In genomic region chr1:182088844-182089418, GRCm38 (mm10) we compare ENCODE assay signal across 8 mouse cellular contexts. TPM values are rescaled to one million over a fixed set of nuclear protein-coding genes. Genes with fewer than 3 reads are reported as not detected.
A peak's percentile ranks its signal among the peaks of the same experiment; 100 is the strongest.
DNase-seq lines count a peak whose midpoint lies in the region; ATAC-seq and TF ChIP-seq lines count a peak whose summit lies in the region.

No protein-coding gene starts in this region.

- no peak for DNase-seq in lung, postnatal 36 days
- DNase-seq in cerebellum, postnatal 10 days: peak; percentile 90 to 93
- peak; percentile 54 for DNase-seq in kidney, postnatal 0 days (ENCODE audit: low spot score)
- no peak for DNase-seq in thymus, adult 18-20 months
- no peak for DNase-seq in frontal cortex, postnatal 25 days (ENCODE audit: low spot score in 2 of 2)

- H3K9me3 ChIP-seq in lung, embryonic 16.5 days (ENCODE audit: control insufficient read depth, low read length): no peaks in the 10 kb centered on the region
- H3K9me3 ChIP-seq in heart, embryonic 13.5 days: no peaks in the 10 kb centered on the region
- no peaks in the 10 kb centered on the region for H3K9me3 ChIP-seq in kidney, postnatal 0 days (replicated peaks; ENCODE audit: low read length)
- no peaks in the 10 kb centered on the region for H3K9me3 ChIP-seq in stomach, embryonic 15.5 days

- TF ChIP-seq CTCF in kidney, postnatal 0 days (IDR thresholded peaks at IDR 0.05; ENCODE audit: low read depth): no peak

- no peaks in the 10 kb centered on the region; the same call in 1 of the 2 replicates for H3K27me3 ChIP-seq in lung, embryonic 16.5 days (ENCODE audit: control insufficient read depth, insufficient read depth, low read depth, low read length)
- no peaks in the 10 kb centered on the region for H3K27me3 ChIP-seq in heart, embryonic 13.5 days (replicated peaks)
- H3K27me3 ChIP-seq in kidney, postnatal 0 days (ENCODE audit: insufficient read depth, low read length): no peaks in the 10 kb centered on the region
- no peaks in the 10 kb centered on the region for H3K27me3 ChIP-seq in stomach, embryonic 15.5 days (replicated peaks)

- 52% methylated on average over 14 of the region's 14 CpGs for WGBS in lung, embryonic 16.5 days
- 21% methylated on average over 14 of the region's 14 CpGs for WGBS in heart, embryonic 13.5 days
- 31% methylated on average over 14 of the region's 14 CpGs for WGBS in kidney, postnatal 0 days
- 48% methylated on average over 14 of the region's 14 CpGs for WGBS in stomach, embryonic 15.5 days

- peak; percentile 21; the same call in 1 of the 2 replicates for ATAC-seq in lung, embryonic 16.5 days (ENCODE audit: low read depth)
- ATAC-seq in heart, embryonic 13.5 days (ENCODE audit: extremely low read depth, insufficient number of reproducible peaks, low FRiP score, low TSS enrichment): peak; percentile 45; the same call in 1 of the 2 replicates
- 0 out of 2 replicates have a peak, but pooled peaks have one; percentile 40 for ATAC-seq in kidney, postnatal 0 days (replicated peaks; ENCODE audit: low FRiP score, low read depth)
- ATAC-seq in stomach, embryonic 15.5 days (ENCODE audit: insufficient read depth, low FRiP score, low read depth): no peak

- H3K4me2 ChIP-seq in lung, embryonic 16.5 days (ENCODE audit: low read depth, low read length): no peak overlapping the region
- H3K4me2 ChIP-seq in heart, embryonic 13.5 days: peak overlapping the region; percentile 28
- H3K4me2 ChIP-seq in kidney, postnatal 0 days (ENCODE audit: low read length): no peak overlapping the region
- H3K4me2 ChIP-seq in stomach, embryonic 15.5 days: no peak overlapping the region

- peak overlapping the region; percentile 12 for H3K27ac ChIP-seq in lung, embryonic 16.5 days (ENCODE audit: low read length)
- H3K27ac ChIP-seq in heart, embryonic 13.5 days (replicated peaks): peak overlapping the region; percentile 90
- peak overlapping the region; percentile 66; the same call in 1 of the 2 replicates for H3K27ac ChIP-seq in kidney, postnatal 0 days
- peak overlapping the region; percentile 83 for H3K27ac ChIP-seq in stomach, embryonic 15.5 days

- 0 out of 2 replicates have a peak overlapping the region, but pooled peaks have one; percentile 13 for H3K9ac ChIP-seq in lung, embryonic 16.5 days (ENCODE audit: low read length)
- H3K9ac ChIP-seq in heart, embryonic 13.5 days: peak overlapping the region; percentile 62
- H3K9ac ChIP-seq in kidney, postnatal 0 days (ENCODE audit: low read depth, low read length): no peak overlapping the region
- H3K9ac ChIP-seq in stomach, embryonic 15.5 days: no peak overlapping the region

- no peak overlapping the region for H3K4me3 ChIP-seq in lung, embryonic 16.5 days (ENCODE audit: low read length)
- H3K4me3 ChIP-seq in heart, embryonic 13.5 days: no peak overlapping the region
- H3K4me3 ChIP-seq in kidney, postnatal 0 days (replicated peaks; ENCODE audit: low read depth, low read length): no peak overlapping the region
- H3K4me3 ChIP-seq in stomach, embryonic 15.5 days (replicated peaks): no peak overlapping the region

- peaks cover 54% of the 10 kb centered on the region for H3K4me1 ChIP-seq in lung, embryonic 16.5 days (replicated peaks; ENCODE audit: control insufficient read depth, insufficient read depth, low read length)
- H3K4me1 ChIP-seq in heart, embryonic 13.5 days: peaks cover 73% of the 10 kb centered on the region
- peaks cover 30% of the 10 kb centered on the region for H3K4me1 ChIP-seq in kidney, postnatal 0 days (replicated peaks; ENCODE audit: insufficient read depth, low read length)
- peaks cover 50% of the 10 kb centered on the region for H3K4me1 ChIP-seq in stomach, embryonic 15.5 days

- H3K36me3 ChIP-seq in lung, embryonic 16.5 days (ENCODE audit: control insufficient read depth, insufficient read depth, low read length): no peaks in the 10 kb centered on the region
- H3K36me3 ChIP-seq in heart, embryonic 13.5 days: no peaks in the 10 kb centered on the region
- no peaks in the 10 kb centered on the region for H3K36me3 ChIP-seq in kidney, postnatal 0 days (ENCODE audit: insufficient read depth, low read length)
- no peaks in the 10 kb centered on the region for H3K36me3 ChIP-seq in stomach, embryonic 15.5 days

RNA-seq across cellular contexts. Expression of gene Srp9, which starts 35.6 kb away (rescaled TPM):
- polyA plus RNA-seq in lung, embryonic 16.5 days (2015; fragmentation: Nextera tagmentation; extraction: Ambion mirVana): 133 and 141 TPM in 2 replicates
- polyA plus RNA-seq in heart, embryonic 13.5 days (2015; fragmentation: Nextera tagmentation; extraction: Ambion mirVana): 95.5 and 111 TPM in 2 replicates
- polyA plus RNA-seq in kidney, postnatal 0 days (2015; fragmentation: Nextera tagmentation; extraction: Ambion mirVana): 206 and 225 TPM in 2 replicates
- polyA plus RNA-seq in stomach, embryonic 15.5 days (2015; fragmentation: Nextera tagmentation; extraction: Ambion mirVana): 158 and 161 TPM in 2 replicates

Comparison
In these comparisons a context has a peak if more than half of its experiments do, and no peak if none do; other contexts are left out.
1. H3K27ac ChIP-seq: peak in every context shown above with its lines; median percentile 90 in heart, embryonic 13.5 days; 83 in stomach, embryonic 15.5 days; 66 in kidney, postnatal 0 days; 12 in lung, embryonic 16.5 days.
2. H3K9ac ChIP-seq: peak in lung, embryonic 16.5 days (single experiment) and heart, embryonic 13.5 days (single experiment); none in kidney, postnatal 0 days (single experiment) and stomach, embryonic 15.5 days (single experiment).
3. DNase-seq: peak in cerebellum, postnatal 10 days (2 of 2) and kidney, postnatal 0 days (single experiment); none in lung, postnatal 36 days (single experiment), thymus, adult 18-20 months (0 of 2) and frontal cortex, postnatal 25 days (0 of 2).